In the genomic region with DNA sequence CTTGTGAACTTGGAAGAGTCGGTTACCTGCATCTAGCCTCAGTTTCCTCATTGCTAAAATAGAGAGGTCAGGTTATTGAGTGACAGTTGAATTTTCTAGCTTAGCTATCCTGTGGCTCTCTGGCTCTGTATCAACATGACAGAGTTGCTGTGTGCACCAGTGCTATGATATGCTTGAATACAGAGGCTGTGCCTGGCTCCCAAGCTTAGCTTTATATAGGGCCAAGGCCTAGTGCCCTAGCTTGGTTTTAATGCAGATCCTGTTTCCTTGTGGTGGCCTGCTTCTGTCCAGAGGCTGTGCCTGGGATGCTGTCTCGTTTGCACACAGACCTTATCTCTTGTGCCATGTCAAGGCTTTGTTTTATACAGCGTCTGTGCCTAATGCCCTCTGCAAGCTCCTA, we compare ENCODE assay signal across 14 mouse cellular contexts.
DNase-seq lines count a peak whose midpoint lies in the region; ATAC-seq and TF ChIP-seq lines count a peak whose summit lies in the region.
"Had no signal": no experiment of that assay in that cellular context is flagged by ENCODE, and none has a peak within 500 bp of the region (broad histone marks: within the 10 kb centered on the region; RNA-seq: fewer than 3 reads in every experiment).

No protein-coding gene starts in this region.

- no peak overlapping the region for H3K4me3 ChIP-seq in heart, embryonic 10.5 days
- no peak overlapping the region for H3K4me3 ChIP-seq in forebrain, embryonic 12.5 days (replicated peaks)
- H3K4me3 ChIP-seq in hindbrain, embryonic 16.5 days (ENCODE audit: low read length) = no peak overlapping the region
- H3K4me3 ChIP-seq in midbrain, postnatal 0 days (ENCODE audit: low read depth, low read length) = no peak overlapping the region
- H3K4me3 ChIP-seq in kidney, adult 2 months (ENCODE audit: insufficient read depth, low read depth, low read length) = no peak overlapping the region
- H3K4me3 ChIP-seq: erythroblast, embryonic 14.5 days had no signal

- H3K27me3 ChIP-seq in heart, embryonic 10.5 days (ENCODE audit: insufficient read depth, poor library complexity, severe bottlenecking) = no peaks in the 10 kb centered on the region
- H3K27me3 ChIP-seq in forebrain, embryonic 12.5 days = peaks cover 74% of the 10 kb centered on the region
- H3K27me3 ChIP-seq in hindbrain, embryonic 16.5 days (replicated peaks; ENCODE audit: control insufficient read depth, insufficient read depth, low read length) = no peaks in the 10 kb centered on the region
- H3K27me3 ChIP-seq in midbrain, postnatal 0 days (ENCODE audit: insufficient read depth, low read length) = no peaks in the 10 kb centered on the region
- H3K27me3 ChIP-seq in kidney, adult 2 months (replicated peaks; ENCODE audit: control insufficient read depth, insufficient read depth, low read length) = no peaks in the 10 kb centered on the region

- WGBS in heart, embryonic 10.5 days = 30% methylated on average over 3 of the region's 3 CpGs
- WGBS in forebrain, embryonic 12.5 days = 8% methylated on average over 3 of the region's 3 CpGs
- 8% methylated on average over 3 of the region's 3 CpGs for WGBS in hindbrain, embryonic 16.5 days
- WGBS in midbrain, postnatal 0 days = 2% methylated on average over 3 of the region's 3 CpGs
- WGBS in kidney, adult 2 months = 73% methylated on average over 3 of the region's 3 CpGs

- ATAC-seq in forebrain, embryonic 12.5 days (ENCODE audit: low FRiP score) = peak; percentile 55; the same call in 1 of the 2 replicates
- peak; percentile 62; the same call in 1 of the 2 replicates for ATAC-seq in hindbrain, embryonic 16.5 days
- ATAC-seq in midbrain, postnatal 0 days (ENCODE audit: low FRiP score) = peak; percentile 24; the same call in 1 of the 2 replicates
- no peak for ATAC-seq in CD4-positive, CD25-positive, alpha-beta regulatory T cell, adult 4 months

- H3K4me1 ChIP-seq in heart, embryonic 10.5 days = peaks cover 29% of the 10 kb centered on the region
- peaks cover 40% of the 10 kb centered on the region for H3K4me1 ChIP-seq in forebrain, embryonic 12.5 days
- peaks cover 25% of the 10 kb centered on the region for H3K4me1 ChIP-seq in hindbrain, embryonic 16.5 days (ENCODE audit: control insufficient read depth, insufficient read depth, low read depth, low read length)
- peaks cover 24% of the 10 kb centered on the region for H3K4me1 ChIP-seq in midbrain, postnatal 0 days (ENCODE audit: insufficient read depth, low read length)
- H3K4me1 ChIP-seq in kidney, adult 2 months (ENCODE audit: control insufficient read depth, insufficient read depth, low read length) = peaks cover 3% of the 10 kb centered on the region; the same call in 1 of the 2 replicates

- H3K4me2 ChIP-seq in forebrain, embryonic 12.5 days = peak overlapping the region; percentile 38; the same call in 1 of the 2 replicates
- no peak overlapping the region for H3K4me2 ChIP-seq in hindbrain, embryonic 16.5 days (ENCODE audit: low read length)
- no peak overlapping the region for H3K4me2 ChIP-seq in midbrain, postnatal 0 days (ENCODE audit: low read depth, low read length, poor library complexity, severe bottlenecking)

- no peak for TF ChIP-seq POLR2A in kidney, adult 2 months (IDR thresholded peaks at IDR 0.05; ENCODE audit: low read depth, low read length)

- no peaks in the 10 kb centered on the region for H3K36me3 ChIP-seq in heart, embryonic 10.5 days
- H3K36me3 ChIP-seq in forebrain, embryonic 12.5 days (replicated peaks) = no peaks in the 10 kb centered on the region
- no peaks in the 10 kb centered on the region for H3K36me3 ChIP-seq in hindbrain, embryonic 16.5 days (ENCODE audit: control insufficient read depth, insufficient read depth, low read length)
- H3K36me3 ChIP-seq in midbrain, postnatal 0 days (ENCODE audit: insufficient read depth, low read length) = no peaks in the 10 kb centered on the region
- no peaks in the 10 kb centered on the region for H3K36me3 ChIP-seq in kidney, adult 2 months (ENCODE audit: control insufficient read depth, insufficient read depth, low read length)

- DNase-seq in heart, embryonic 10.5 days (ENCODE audit: low spot score) = no peak
- no peak for DNase-seq in heart, postnatal 14 days
- peak; percentile 58 for DNase-seq in midbrain, postnatal 0 days (ENCODE audit: low spot score)
- no peak for DNase-seq in kidney, adult 2 months
- no peak for DNase-seq in kidney, postnatal 4 days
- DNase-seq: cerebellum, adult 8-10 months; gastrocnemius, postnatal 25 days; kidney, adult 8-10 months had no signal

- H3K27ac ChIP-seq in heart, embryonic 10.5 days = peak overlapping the region; percentile 47; the same call in 1 of the 2 replicates
- H3K27ac ChIP-seq in forebrain, embryonic 12.5 days = peak overlapping the region; percentile 84
- peak overlapping the region; percentile 48 for H3K27ac ChIP-seq in hindbrain, embryonic 16.5 days (ENCODE audit: low read depth, low read length)
- H3K27ac ChIP-seq in midbrain, postnatal 0 days (ENCODE audit: low read depth, low read length) = peak overlapping the region; percentile 74
- no peak overlapping the region for H3K27ac ChIP-seq in kidney, adult 2 months (ENCODE audit: insufficient read depth, low read depth, low read length)
- H3K27ac ChIP-seq: liver, embryonic 14.5 days; macrophage had no signal

- intact Hi-C loops in heart, postnatal 14 days (cut with DNase I) = no loop called here

- TF ChIP-seq CTCF in midbrain, postnatal 0 days (IDR thresholded peaks at IDR 0.05) = no peak
- no peak for TF ChIP-seq CTCF in kidney, adult 2 months (conservative IDR thresholded peaks at IDR 0.05; ENCODE audit: insufficient read depth, insufficient read length, low read depth, low read length)

- no peak overlapping the region for H3K9ac ChIP-seq in forebrain, embryonic 12.5 days
- peak overlapping the region; percentile 19; the same call in 1 of the 2 replicates for H3K9ac ChIP-seq in hindbrain, embryonic 16.5 days (ENCODE audit: low read depth, low read length)
- no peak overlapping the region for H3K9ac ChIP-seq in midbrain, postnatal 0 days (replicated peaks; ENCODE audit: low read length, poor library complexity, severe bottlenecking)
- H3K9ac ChIP-seq: liver, embryonic 14.5 days had no signal

- H3K9me3 ChIP-seq in heart, embryonic 10.5 days = no peaks in the 10 kb centered on the region
- H3K9me3 ChIP-seq in forebrain, embryonic 12.5 days = no peaks in the 10 kb centered on the region
- no peaks in the 10 kb centered on the region for H3K9me3 ChIP-seq in hindbrain, embryonic 16.5 days (ENCODE audit: control insufficient read depth, low read length)
- H3K9me3 ChIP-seq in midbrain, postnatal 0 days (ENCODE audit: low read length) = no peaks in the 10 kb centered on the region
